Mouse (Mus musculus): ENCODE data around the gene Mfap2. TPM values are rescaled to one million over a fixed set of nuclear protein-coding genes. Genes with fewer than 3 reads are reported as not detected.

Mfap2 gene
- total RNA-seq, 1 experiment from 2014 or later = 26.0 TPM

- DNase-seq = no peak
Measured at GRCm38 (mm10) chr4:140987476-140987875, 22.7 kb upstream of the Mfap2 start.

- no peak for DNase-seq
Measured at GRCm38 (mm10) chr4:140988706-140989290, 21.4 kb upstream of the Mfap2 start.

GRCm38 (mm10) chr4:140989447-140989846 lies 20.8 kb upstream of the Mfap2 start:
- DNase-seq = no peak

- DNase-seq = no peak
Measured at GRCm38 (mm10) chr4:140992215-140992614, 18.0 kb upstream of the Mfap2 start.

GRCm38 (mm10) chr4:140993846-140994245 lies 16.4 kb upstream of the Mfap2 start:
- DNase-seq = no peak

- DNase-seq = no peak
Measured at GRCm38 (mm10) chr4:140995811-140996210, 14.4 kb upstream of the Mfap2 start.

GRCm38 (mm10) chr4:140996812-140997211 lies 13.4 kb upstream of the Mfap2 start:
- no peak for DNase-seq

- DNase-seq = peak; percentile 91
Measured at GRCm38 (mm10) chr4:141005983-141006382, 4.2 kb upstream of the Mfap2 start.

- peak; percentile 80 for DNase-seq
Measured at GRCm38 (mm10) chr4:141008028-141008427, 2.2 kb upstream of the Mfap2 start.

- DNase-seq = no peak
Measured at GRCm38 (mm10) chr4:141010526-141010925, 308 bp downstream of the Mfap2 start.

- DNase-seq = peak; percentile 33
Measured at GRCm38 (mm10) chr4:141010941-141011429, 767 bp downstream of the Mfap2 start.

- DNase-seq = peak; percentile 44
Measured at GRCm38 (mm10) chr4:141011556-141012328, 1.5 kb downstream of the Mfap2 start.

- no peak for DNase-seq
Measured at GRCm38 (mm10) chr4:141012558-141012957, 2.3 kb downstream of the Mfap2 start.

GRCm38 (mm10) chr4:141014114-141014513 lies 3.9 kb downstream of the Mfap2 start:
- no peak for DNase-seq

GRCm38 (mm10) chr4:141014856-141015255 lies 4.6 kb downstream of the Mfap2 start:
- no peak for DNase-seq

- no peak for DNase-seq
Measured at GRCm38 (mm10) chr4:141015356-141015755, 5.1 kb downstream of the Mfap2 start.

GRCm38 (mm10) chr4:141016311-141016710 lies 6.1 kb downstream of the Mfap2 start:
- DNase-seq = peak; percentile 47

GRCm38 (mm10) chr4:141017657-141018436 lies 7.6 kb downstream of the Mfap2 start:
- DNase-seq = no peak

GRCm38 (mm10) chr4:141020220-141020619 lies 10.0 kb downstream of the Mfap2 start:
- DNase-seq = no peak

GRCm38 (mm10) chr4:141020811-141021613 lies 10.8 kb downstream of the Mfap2 start:
- DNase-seq = peak; percentile 48

- no peak for DNase-seq
Measured at GRCm38 (mm10) chr4:141021614-141021929, 11.4 kb downstream of the Mfap2 start.

- no peak for DNase-seq
Measured at GRCm38 (mm10) chr4:141024052-141024451, 13.8 kb downstream of the Mfap2 start.
